ENCODE assay signal across 26 mouse cellular contexts in the genomic region with DNA sequence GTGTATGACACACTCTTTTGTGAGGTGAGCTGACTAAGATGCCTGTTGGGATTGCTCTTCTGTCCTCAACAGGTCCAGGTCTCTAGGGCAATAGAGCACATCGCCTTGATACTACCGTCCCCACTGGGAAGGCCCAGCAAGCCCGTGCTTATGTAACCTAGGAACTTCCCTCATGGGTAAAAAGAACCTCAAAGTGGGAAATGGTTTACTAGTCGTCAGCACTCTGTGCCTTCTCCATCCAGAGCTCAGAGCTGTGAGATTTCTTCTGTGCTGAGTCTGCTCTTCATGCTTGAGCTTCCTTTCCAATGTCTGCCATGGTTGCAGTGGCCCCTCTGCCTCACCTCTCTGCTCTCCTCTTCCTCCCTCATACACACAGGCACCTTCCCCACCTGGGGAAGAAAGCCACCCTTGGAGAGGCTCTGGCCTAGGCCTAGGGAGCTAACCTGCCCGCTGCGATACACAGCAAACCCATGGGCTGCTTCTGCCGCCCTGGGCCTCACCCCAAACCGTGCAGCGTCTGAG. TPM values are rescaled to one million over a fixed set of nuclear protein-coding genes. Genes with fewer than 3 reads are reported as not detected.
DNase-seq lines count a peak whose midpoint lies in the region; ATAC-seq and TF ChIP-seq lines count a peak whose summit lies in the region.
"Had no signal": no experiment of that assay in that cellular context is flagged by ENCODE, and none has a peak within 500 bp of the region (broad histone marks: within the 10 kb centered on the region; RNA-seq: fewer than 3 reads in every experiment).

No protein-coding gene starts in this region.

- no peak for TF ChIP-seq EP300 in heart, adult 2 months (IDR thresholded peaks at IDR 0.05; ENCODE audit: insufficient read depth, low read depth, low read length)

- DNase-seq in heart, adult 2 months = peak; percentile 41 to 45
- no peak for DNase-seq in heart, postnatal 14 days
- DNase-seq in brain, adult 2 months (ENCODE audit: low read depth, low spot score) = peak; percentile 45
- no peak for DNase-seq in left cerebral cortex, adult 8-10 months (ENCODE audit: low spot score in 2 of 2)
- DNase-seq: adrenal gland, postnatal 25 days; cerebellum, adult 18-20 months; cerebellum, postnatal 14 days; gastrocnemius, postnatal 10 days; heart, postnatal 4 days; kidney, adult 2 months; left cerebral cortex, postnatal 4 days; right cerebral cortex, postnatal 25 days; thymus, postnatal 4 days had no signal

- no peak for TF ChIP-seq CTCF in heart, adult 2 months (IDR thresholded peaks at IDR 0.05)

- H3K36me3 ChIP-seq in heart, adult 2 months (ENCODE audit: control insufficient read depth, insufficient read depth, low read length) = peaks cover 2% of the 10 kb centered on the region
- peaks cover 45% of the 10 kb centered on the region for H3K36me3 ChIP-seq in liver, embryonic 15.5 days (replicated peaks)
- peaks cover 61% of the 10 kb centered on the region for H3K36me3 ChIP-seq in liver, embryonic 12.5 days
- peaks cover 57% of the 10 kb centered on the region for H3K36me3 ChIP-seq in forebrain, embryonic 12.5 days (replicated peaks)

- TF ChIP-seq POLR2A in heart, adult 2 months (IDR thresholded peaks at IDR 0.05; ENCODE audit: insufficient read depth, low read depth, low read length) = no peak

- no peak for ATAC-seq in liver, embryonic 15.5 days (ENCODE audit: insufficient read depth)
- ATAC-seq in liver, embryonic 12.5 days = no peak
- ATAC-seq in megakaryocyte, adult 5-6 weeks (ENCODE audit: poor library complexity, severe bottlenecking) = 0 out of 2 replicates have a peak, but pooled peaks have one; percentile 21
- no peak for ATAC-seq in forebrain, embryonic 12.5 days (ENCODE audit: low FRiP score)

- intact Hi-C loops in heart, adult 2 months (cut with DNase I) = no loop called here
- intact Hi-C loops in heart, postnatal 14 days (cut with DNase I) = no loop called here

- H3K9ac ChIP-seq in heart, adult 2 months (ENCODE audit: low read depth, low read length) = no peak overlapping the region
- H3K9ac ChIP-seq in liver, embryonic 15.5 days = no peak overlapping the region
- H3K9ac ChIP-seq in liver, embryonic 12.5 days = no peak overlapping the region
- no peak overlapping the region for H3K9ac ChIP-seq in forebrain, embryonic 12.5 days
- H3K9ac ChIP-seq: hindbrain, embryonic 15.5 days; limb, embryonic 15.5 days; stomach, embryonic 15.5 days had no signal

- no peak overlapping the region for H3K4me2 ChIP-seq in liver, embryonic 15.5 days
- H3K4me2 ChIP-seq in liver, embryonic 12.5 days = no peak overlapping the region
- H3K4me2 ChIP-seq in forebrain, embryonic 12.5 days = no peak overlapping the region
- H3K4me2 ChIP-seq: hindbrain, embryonic 15.5 days; limb, embryonic 15.5 days; stomach, embryonic 15.5 days had no signal

- no peaks in the 10 kb centered on the region for H3K27me3 ChIP-seq in heart, adult 2 months (ENCODE audit: control insufficient read depth, insufficient read depth, low read length)
- no peaks in the 10 kb centered on the region for H3K27me3 ChIP-seq in liver, embryonic 15.5 days
- no peaks in the 10 kb centered on the region for H3K27me3 ChIP-seq in liver, embryonic 12.5 days (replicated peaks)
- no peaks in the 10 kb centered on the region for H3K27me3 ChIP-seq in forebrain, embryonic 12.5 days
- H3K27me3 ChIP-seq: hindbrain, embryonic 15.5 days; limb, embryonic 15.5 days; stomach, embryonic 15.5 days had no signal

- peaks cover 5% of the 10 kb centered on the region; the same call in 1 of the 2 replicates for H3K4me1 ChIP-seq in heart, adult 2 months (ENCODE audit: control insufficient read depth, insufficient read depth, low read length)
- H3K4me1 ChIP-seq in liver, embryonic 15.5 days (replicated peaks) = peaks cover 19% of the 10 kb centered on the region
- H3K4me1 ChIP-seq in liver, embryonic 12.5 days = peaks cover 21% of the 10 kb centered on the region
- H3K4me1 ChIP-seq in forebrain, embryonic 12.5 days = peaks cover 20% of the 10 kb centered on the region

- H3K9me3 ChIP-seq in liver, embryonic 15.5 days (replicated peaks) = no peaks in the 10 kb centered on the region
- no peaks in the 10 kb centered on the region for H3K9me3 ChIP-seq in liver, embryonic 12.5 days (replicated peaks)
- H3K9me3 ChIP-seq in forebrain, embryonic 12.5 days = no peaks in the 10 kb centered on the region
- H3K9me3 ChIP-seq: forebrain, embryonic 10.5 days; hindbrain, embryonic 15.5 days; limb, embryonic 15.5 days; midbrain, embryonic 10.5 days; stomach, embryonic 15.5 days had no signal

- no peaks in the 10 kb centered on the region for H3K79me2 ChIP-seq in heart, adult 2 months (replicated peaks; ENCODE audit: control insufficient read depth, insufficient read depth, low read length)

- H3K4me3 ChIP-seq in heart, adult 2 months = no peak overlapping the region
- H3K4me3 ChIP-seq in liver, embryonic 15.5 days (replicated peaks) = no peak overlapping the region
- H3K4me3 ChIP-seq in liver, embryonic 12.5 days = no peak overlapping the region
- H3K4me3 ChIP-seq in forebrain, embryonic 12.5 days (replicated peaks) = no peak overlapping the region
- H3K4me3 ChIP-seq: forebrain, embryonic 10.5 days; hindbrain, embryonic 15.5 days; left cerebral cortex, adult 2 months; limb, embryonic 15.5 days; midbrain, embryonic 10.5 days; stomach, embryonic 15.5 days had no signal

- no peak overlapping the region for H3K27ac ChIP-seq in heart, adult 2 months
- H3K27ac ChIP-seq in liver, embryonic 15.5 days (replicated peaks) = peak overlapping the region; percentile 43; the same call in 1 of the 2 replicates
- no peak overlapping the region for H3K27ac ChIP-seq in liver, embryonic 12.5 days
- no peak overlapping the region for H3K27ac ChIP-seq in forebrain, embryonic 12.5 days
- H3K27ac ChIP-seq: forebrain, embryonic 10.5 days; hindbrain, embryonic 15.5 days; kidney, postnatal 0 days; left cerebral cortex, adult 2 months; limb, embryonic 15.5 days; midbrain, embryonic 10.5 days; stomach, embryonic 15.5 days had no signal

- WGBS in heart, adult 2 months = 80% methylated on average over 9 of the region's 9 CpGs
- 63% methylated on average over 9 of the region's 9 CpGs for WGBS in liver, embryonic 15.5 days (ENCODE audit: insufficient replicate concordance)
- 68% methylated on average over 9 of the region's 9 CpGs for WGBS in liver, embryonic 12.5 days (ENCODE audit: insufficient replicate concordance)
- WGBS in forebrain, embryonic 12.5 days = 92% methylated on average over 9 of the region's 9 CpGs

RNA-seq across cellular contexts. Expression of a gene that starts 3.6 kb away (rescaled TPM):
- total RNA-seq in heart, adult 2 months (2021) = 10 to 100 TPM; 17.3 to 19.9 TPM
- 15.0 and 20.4 TPM in 2 replicates for polyA plus RNA-seq in heart, adult 2 months (2012; rRNA removed)
- total RNA-seq in heart, postnatal 14 days (2021) = 10 to 100 TPM; 18.1 to 19.7 TPM
- polyA plus RNA-seq in liver, embryonic 15.5 days (2015; fragmentation: Nextera tagmentation; extraction: Ambion mirVana) = 9.9 and 10.1 TPM in 2 replicates
- polyA plus RNA-seq in liver, embryonic 12.5 days (2016; fragmentation: Nextera tagmentation; extraction: Ambion mirVana) = 9.6 and 10.3 TPM in 2 replicates
- 7.1 and 8.4 TPM in 2 replicates for total RNA-seq in megakaryocyte, adult 5-6 weeks (2015)
- 8.0 and 9.0 TPM in 2 replicates for total RNA-seq in megakaryocyte, adult 5-6 weeks (2017)
- 33.2 and 33.9 TPM in 2 replicates for polyA plus RNA-seq in forebrain, embryonic 12.5 days (2016; fragmentation: Nextera tagmentation; extraction: Ambion mirVana)
- total RNA-seq in left cerebral cortex, adult 8-10 months (2022) = 10 to 100 TPM; 47.5 to 53.2 (median 50.1) TPM

RNA-seq across cellular contexts. Expression of a gene that starts 3.7 kb away (rescaled TPM):
- total RNA-seq in heart, adult 2 months (2021) = 10 to 100 TPM; 20.3 to 27.6 TPM
- 30.6 and 32.9 TPM in 2 replicates for polyA plus RNA-seq in heart, adult 2 months (2012; rRNA removed)
- 10 to 100 TPM in 1 of 2 experiments, 1 to 10 TPM in 1; 8.6 to 11.8 TPM for total RNA-seq in heart, postnatal 14 days (2021)
- polyA plus RNA-seq in liver, embryonic 15.5 days (2015; fragmentation: Nextera tagmentation; extraction: Ambion mirVana) = 20.4 and 21.0 TPM in 2 replicates
- 12.9 and 13.5 TPM in 2 replicates for polyA plus RNA-seq in liver, embryonic 12.5 days (2016; fragmentation: Nextera tagmentation; extraction: Ambion mirVana)
- total RNA-seq in megakaryocyte, adult 5-6 weeks (2015) = 0.45 and 1.9 TPM in 2 replicates
- 1.5 and 2.2 TPM in 2 replicates for total RNA-seq in megakaryocyte, adult 5-6 weeks (2017)
- 1.4 TPM in 2 replicates for polyA plus RNA-seq in forebrain, embryonic 12.5 days (2016; fragmentation: Nextera tagmentation; extraction: Ambion mirVana)
- 1 to 10 TPM; 3.3 to 4.3 (median 3.4) TPM for total RNA-seq in left cerebral cortex, adult 8-10 months (2022)

RNA-seq across cellular contexts. Expression of a gene that starts 22.7 kb away (rescaled TPM):
- total RNA-seq in heart, adult 2 months (2021) = 1 to 10 TPM; 4.7 to 8.5 TPM
- polyA plus RNA-seq in heart, adult 2 months (2012; rRNA removed) = 6.1 and 8.6 TPM in 2 replicates
- 1 to 10 TPM; 6.6 to 7.7 TPM for total RNA-seq in heart, postnatal 14 days (2021)
- 6.3 and 6.9 TPM in 2 replicates for polyA plus RNA-seq in liver, embryonic 15.5 days (2015; fragmentation: Nextera tagmentation; extraction: Ambion mirVana)
- 12.1 and 13.4 TPM in 2 replicates for polyA plus RNA-seq in liver, embryonic 12.5 days (2016; fragmentation: Nextera tagmentation; extraction: Ambion mirVana)
- 35.4 and 39.7 TPM in 2 replicates for total RNA-seq in megakaryocyte, adult 5-6 weeks (2015)
- total RNA-seq in megakaryocyte, adult 5-6 weeks (2017) = 63.6 and 78.7 TPM in 2 replicates
- 39.1 and 41.2 TPM in 2 replicates for polyA plus RNA-seq in forebrain, embryonic 12.5 days (2016; fragmentation: Nextera tagmentation; extraction: Ambion mirVana)
- 100 to 1,000 TPM; 200 to 219 (median 206) TPM for total RNA-seq in left cerebral cortex, adult 8-10 months (2022)

RNA-seq across cellular contexts. Expression of a gene that starts 30.5 kb away (rescaled TPM):
- total RNA-seq in heart, adult 2 months (2021) = 1 to 10 TPM; 2.7 to 3.2 TPM
- 8.5 and 12.6 TPM in 2 replicates for polyA plus RNA-seq in heart, adult 2 months (2012; rRNA removed)
- total RNA-seq in heart, postnatal 14 days (2021) = 1 to 10 TPM; 4.6 to 6.3 TPM
- 5.8 and 6.1 TPM in 2 replicates for polyA plus RNA-seq in liver, embryonic 15.5 days (2015; fragmentation: Nextera tagmentation; extraction: Ambion mirVana)
- polyA plus RNA-seq in liver, embryonic 12.5 days (2016; fragmentation: Nextera tagmentation; extraction: Ambion mirVana) = 8.3 and 8.4 TPM in 2 replicates
- total RNA-seq in megakaryocyte, adult 5-6 weeks (2015) = 7.7 and 8.8 TPM in 2 replicates
- 7.3 TPM in 2 replicates for total RNA-seq in megakaryocyte, adult 5-6 weeks (2017)
- 10.3 TPM in 2 replicates for polyA plus RNA-seq in forebrain, embryonic 12.5 days (2016; fragmentation: Nextera tagmentation; extraction: Ambion mirVana)
- total RNA-seq in left cerebral cortex, adult 8-10 months (2022) = 10 to 100 TPM; 12.7 to 15.5 (median 13.2) TPM

RNA-seq across cellular contexts. Expression of a gene that starts 49.4 kb away (rescaled TPM):
- total RNA-seq in heart, adult 2 months (2021) = 100 to 1,000 TPM; 141 to 157 TPM
- polyA plus RNA-seq in heart, adult 2 months (2012; rRNA removed) = 139 and 165 TPM in 2 replicates
- total RNA-seq in heart, postnatal 14 days (2021) = 100 to 1,000 TPM; 106 to 109 TPM
- 15.8 and 18.2 TPM in 2 replicates for polyA plus RNA-seq in liver, embryonic 15.5 days (2015; fragmentation: Nextera tagmentation; extraction: Ambion mirVana)
- 12.3 and 12.4 TPM in 2 replicates for polyA plus RNA-seq in liver, embryonic 12.5 days (2016; fragmentation: Nextera tagmentation; extraction: Ambion mirVana)
- total RNA-seq in megakaryocyte, adult 5-6 weeks (2015) = not detected in 2 replicates
- 0.29 TPM in 1 of 2 replicates, not detected in the other for total RNA-seq in megakaryocyte, adult 5-6 weeks (2017)
- 28.1 and 29.1 TPM in 2 replicates for polyA plus RNA-seq in forebrain, embryonic 12.5 days (2016; fragmentation: Nextera tagmentation; extraction: Ambion mirVana)
- 10 to 100 TPM; 40.3 to 47.5 (median 45.7) TPM for total RNA-seq in left cerebral cortex, adult 8-10 months (2022)
- total RNA-seq: granulocyte monocyte progenitor cell, adult 5-6 weeks; neutrophil, adult 5-6 weeks had no signal

Comparison
In these comparisons a context has a peak if more than half of its experiments do, and no peak if none do; other contexts are left out.
1. DNase-seq: peak in heart, adult 2 months (2 of 2) and brain, adult 2 months (single experiment); none in heart, postnatal 14 days (0 of 2) and left cerebral cortex, adult 8-10 months (0 of 2).